Mouse (Mus musculus) naive thymus-derived CD4-positive, alpha-beta T cell, adult 2 months (primary cell): ENCODE results near the gene Tmem79.
"Not testable (repeated sequence)": the region's sequence is repeated elsewhere in the genome, so short reads cannot be mapped to it uniquely, and the experiment has no call there.

Experiments used
- DNase-seq: peaks from one replicate; pipeline ENCODE4 v3.0.0-alpha.2; 2011; ENCODE audit warnings: low read depth

Tmem79 gene

DNA sequence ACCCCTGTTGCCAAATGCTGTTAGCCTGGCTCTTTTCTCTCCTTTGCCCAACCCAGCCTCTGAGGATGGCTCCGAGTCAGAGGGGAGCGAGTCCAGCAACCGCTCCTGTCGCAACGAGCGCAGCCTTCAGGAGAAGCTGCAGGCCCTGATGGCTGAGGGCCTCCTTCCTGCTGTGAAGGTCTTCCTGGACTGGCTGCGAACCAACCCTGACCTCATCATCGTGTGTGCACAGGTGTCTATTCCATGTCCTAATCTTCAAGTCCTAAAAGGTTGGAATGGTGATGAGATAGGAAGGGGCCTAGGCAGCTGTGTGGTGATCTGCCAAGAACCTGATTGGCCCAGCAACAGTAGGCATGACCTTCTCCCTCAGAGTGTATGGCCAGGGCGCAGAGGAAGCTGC, 17.0 kb upstream of the Tmem79 start:
- DNase-seq: no peak

DNA sequence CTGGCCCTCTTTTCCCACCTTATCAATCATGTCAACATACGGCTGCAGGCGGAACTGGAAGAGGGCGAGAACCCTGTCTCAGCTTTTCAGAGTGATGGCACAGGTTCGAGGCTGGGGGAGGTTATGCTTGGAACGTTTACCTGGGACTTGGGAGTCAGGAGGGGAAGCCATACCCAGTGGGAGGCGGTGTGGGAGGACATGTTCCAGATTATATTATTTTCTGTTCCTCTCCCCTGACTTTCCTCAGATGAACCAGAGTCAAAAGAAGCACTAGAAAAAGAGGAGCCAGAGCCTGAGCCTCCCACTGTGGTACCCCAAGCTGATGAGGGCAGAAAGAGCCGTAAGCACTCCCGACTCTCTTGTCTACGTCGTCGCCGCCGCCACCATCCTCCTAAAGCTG, 14.8 kb upstream of the Tmem79 start:
- no peak for DNase-seq

DNA sequence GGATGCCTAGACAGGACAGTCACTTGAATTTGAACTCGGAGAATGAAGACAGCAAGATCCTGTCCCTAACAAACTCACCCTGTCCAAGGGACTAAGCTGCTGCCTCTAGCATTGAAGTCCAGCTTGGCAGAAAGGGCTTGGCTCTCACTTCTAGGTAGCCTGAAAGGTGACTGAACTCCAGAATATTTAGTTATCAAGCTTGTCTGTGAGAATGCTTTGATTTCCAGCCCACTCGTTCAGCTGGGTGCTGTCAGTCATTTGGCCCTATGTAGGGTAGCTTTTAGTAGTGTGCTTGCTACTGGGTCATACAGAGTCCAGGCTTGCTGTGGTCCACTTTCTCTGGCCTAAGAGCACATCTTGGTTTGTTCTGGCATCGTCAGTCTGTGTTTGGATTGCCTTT, 3.1 kb upstream of the Tmem79 start:
- no peak for DNase-seq

DNA sequence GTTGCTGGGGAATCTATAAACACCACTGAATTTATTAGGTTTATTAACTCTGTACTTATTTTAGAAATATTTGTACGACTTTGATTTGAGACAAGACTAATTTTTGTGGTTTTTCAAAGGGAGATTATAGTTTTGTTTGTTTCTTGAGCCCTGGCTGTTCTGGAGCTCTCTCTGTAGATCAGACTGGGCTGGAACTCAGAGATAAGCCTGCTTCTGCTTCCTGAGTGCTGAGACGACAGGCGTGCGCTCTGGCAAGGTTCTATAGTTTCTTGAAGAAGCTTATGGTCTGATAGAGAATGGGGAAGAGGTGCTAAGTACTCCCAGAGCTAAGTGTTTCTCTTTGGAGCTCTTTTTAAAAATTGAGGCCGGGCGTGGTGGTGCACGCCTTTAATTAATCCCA, 2.4 kb upstream of the Tmem79 start:
- no peak for DNase-seq

DNA sequence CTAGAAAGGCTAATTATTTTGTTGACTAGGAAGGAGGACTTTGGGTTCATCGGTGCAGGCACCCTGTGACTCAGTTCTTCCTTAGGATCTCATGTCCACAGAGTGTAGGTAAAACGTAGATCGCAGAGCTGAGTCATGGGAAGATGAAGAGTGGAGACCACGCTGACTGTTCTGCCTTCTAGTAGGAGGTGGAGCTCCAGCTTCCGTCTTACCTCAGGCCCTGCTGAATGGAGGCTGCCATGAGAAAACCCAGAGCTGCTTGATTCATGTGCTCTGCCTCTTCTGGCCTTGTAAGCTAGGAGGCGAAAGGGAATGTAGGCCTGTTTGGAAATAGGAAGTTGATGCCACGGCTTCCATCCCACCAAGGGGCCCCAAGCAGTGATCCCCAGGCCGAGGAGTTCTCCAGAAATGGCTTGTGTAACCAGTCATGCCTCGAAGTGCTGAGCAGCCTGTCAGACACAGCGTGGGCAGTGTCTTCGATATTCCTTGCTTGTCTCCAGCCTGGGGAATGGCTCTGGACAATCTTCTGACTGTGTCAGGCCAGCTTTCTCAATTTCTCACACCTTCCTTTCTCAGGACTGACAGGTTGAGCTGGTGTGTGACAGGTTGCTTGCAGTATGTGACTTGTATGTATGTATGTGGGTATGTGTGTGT, 1.5 kb upstream of the Tmem79 start:
- peak; percentile 64 for DNase-seq

DNA sequence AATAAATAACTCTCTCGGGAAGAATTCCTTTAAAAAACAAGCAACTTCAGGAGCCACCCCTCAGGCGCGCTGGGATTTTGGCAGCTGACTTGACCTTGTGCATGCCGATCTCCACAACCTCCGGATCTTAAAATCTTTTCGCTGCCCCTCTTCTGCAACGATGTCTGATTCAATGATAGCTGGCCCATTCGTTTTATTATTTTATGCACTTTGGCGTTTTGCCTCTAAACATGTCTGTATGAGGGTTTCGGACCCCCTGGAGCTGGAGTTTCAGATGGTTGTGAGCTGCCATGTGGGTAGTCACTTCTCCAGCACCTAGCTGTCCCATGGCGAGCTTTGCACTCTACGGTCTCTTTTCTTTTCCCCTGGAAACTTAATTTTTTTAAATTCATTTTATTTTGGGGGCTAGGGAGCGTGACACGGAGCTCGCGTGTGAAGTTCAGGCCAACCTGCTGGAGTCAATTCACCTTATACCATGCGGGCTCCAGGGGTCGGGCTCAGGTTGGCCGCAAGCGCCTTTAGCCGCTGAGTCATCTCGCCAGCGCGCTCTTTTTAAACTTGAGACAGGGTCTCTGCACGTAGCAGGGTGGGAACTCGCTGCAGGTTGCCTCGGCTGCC, 403 bp downstream of the Tmem79 start:
- no peak for DNase-seq

DNA sequence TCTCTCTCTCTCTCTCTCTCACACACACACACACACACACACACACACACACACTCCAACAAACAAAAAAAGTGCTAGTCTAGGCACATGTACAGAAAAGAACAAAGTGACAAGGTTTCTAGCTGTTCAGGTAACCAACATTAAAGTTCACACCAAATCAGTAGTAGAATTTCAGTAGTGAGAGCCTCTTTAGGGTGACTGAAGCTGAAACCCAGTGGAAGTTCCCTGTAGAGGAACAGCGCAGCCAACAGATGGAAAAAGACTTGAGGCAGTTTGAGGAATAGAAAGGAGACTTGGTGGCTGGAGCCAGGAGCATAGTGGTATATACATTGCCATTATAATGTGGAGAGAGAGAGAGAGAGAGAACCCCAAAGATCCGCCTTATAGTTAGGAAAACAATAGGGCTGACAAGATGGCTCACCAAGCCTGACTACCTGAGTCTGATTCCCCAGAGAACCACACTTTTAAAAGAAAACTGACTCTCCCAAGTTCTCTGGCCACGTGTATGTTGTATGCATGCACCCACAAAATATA, 979 bp downstream of the Tmem79 start:
- DNase-seq: no peak

DNA sequence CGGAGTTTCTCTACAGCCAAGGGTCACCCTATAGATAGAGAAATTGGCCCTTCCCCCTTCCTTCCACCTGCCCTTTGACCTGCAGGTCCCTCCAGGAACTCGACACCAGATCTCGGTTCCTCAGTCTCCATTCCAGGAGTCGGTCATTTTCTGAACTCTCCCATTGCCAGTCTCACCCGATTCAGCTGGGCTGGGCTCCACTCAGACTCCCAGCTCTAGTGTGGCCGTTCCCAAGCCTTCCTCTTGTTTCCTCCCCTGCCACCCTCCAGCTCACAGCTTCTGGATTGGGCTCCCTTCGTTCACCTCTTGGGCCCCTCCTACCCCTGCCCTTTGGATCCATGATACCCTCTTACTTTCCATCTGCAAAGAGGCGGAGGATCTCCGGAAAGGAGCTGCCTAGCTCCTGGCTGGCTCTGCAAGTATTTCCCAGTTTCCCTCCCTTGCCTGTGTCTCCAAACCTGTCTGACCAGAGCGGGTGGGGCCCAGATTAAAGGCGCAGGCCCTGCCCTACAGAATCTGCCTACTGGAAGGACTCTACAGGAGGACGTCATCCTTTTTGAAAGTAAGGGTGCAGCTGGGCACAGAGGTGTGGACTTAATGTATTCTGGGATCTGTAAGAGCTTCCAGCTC, 1.8 kb downstream of the Tmem79 start:
- DNase-seq: no peak

DNA sequence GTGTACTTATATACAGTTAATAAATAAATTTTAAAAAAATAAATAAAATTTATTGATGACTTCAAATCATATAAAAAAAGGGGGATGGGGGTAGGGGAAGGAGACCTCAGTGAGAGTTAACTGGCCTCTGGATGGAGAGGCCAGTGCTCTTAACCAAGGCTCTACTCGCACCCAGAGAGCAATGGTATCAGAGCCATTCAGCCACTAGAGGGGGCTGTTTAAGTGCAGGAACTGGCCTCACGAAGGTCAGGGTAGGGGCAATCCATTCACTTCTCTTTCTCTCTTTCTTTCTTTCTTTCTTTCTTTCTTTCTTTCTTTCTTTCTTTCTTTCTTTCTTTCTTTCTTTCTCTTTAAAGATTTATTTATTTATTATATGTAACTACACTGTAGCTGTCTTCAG, 4.7 kb downstream of the Tmem79 start:
- peak; percentile 80 for DNase-seq

DNA sequence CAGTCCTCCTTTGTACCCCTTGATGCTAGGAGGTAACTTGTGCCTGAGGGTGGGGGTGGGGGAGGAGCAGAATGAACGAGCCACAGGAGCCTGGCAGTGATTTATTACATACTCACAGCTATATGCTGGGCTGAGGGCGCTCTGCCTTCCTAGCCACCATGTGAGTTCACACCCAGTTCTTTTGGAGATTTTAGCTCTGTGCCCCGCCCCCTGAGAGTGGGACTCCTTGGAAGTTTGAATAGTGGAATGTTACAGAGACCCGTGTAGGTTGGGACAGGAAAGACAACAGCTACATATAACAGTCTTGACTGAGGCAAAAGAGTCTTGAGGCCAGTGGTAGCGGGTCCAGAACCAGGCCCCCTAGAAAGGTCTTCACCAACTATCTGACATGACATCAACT, 7.0 kb downstream of the Tmem79 start:
- no peak for DNase-seq

DNA sequence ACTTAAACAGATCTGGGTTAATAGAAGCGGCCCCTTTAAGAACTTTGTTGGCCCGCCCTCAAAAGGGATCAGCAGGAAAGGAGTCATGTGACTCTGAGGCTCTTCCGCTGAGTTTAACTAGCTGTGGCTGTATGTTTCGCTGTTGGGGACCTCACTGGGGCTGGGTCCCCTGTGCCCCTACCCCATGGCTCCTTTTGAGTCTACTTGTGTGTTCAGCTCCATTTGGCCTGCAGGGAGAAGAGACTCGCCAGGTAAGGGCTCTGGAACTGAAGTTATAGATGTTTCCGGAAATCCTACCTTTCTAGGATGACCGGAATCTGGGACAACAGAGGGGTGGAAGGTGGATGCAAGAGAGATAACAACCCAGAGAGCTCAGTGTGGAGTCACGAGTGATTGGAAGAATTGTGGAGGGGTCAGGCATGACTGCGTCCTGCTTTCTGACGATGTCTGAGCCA, 11.0 kb downstream of the Tmem79 start, which contains the start of gene Glmp:
TSS of gene Glmp (plus strand) at position 73 of the 455 bp plus-strand sequence.
- DNase-seq: peak; percentile 66

DNA sequence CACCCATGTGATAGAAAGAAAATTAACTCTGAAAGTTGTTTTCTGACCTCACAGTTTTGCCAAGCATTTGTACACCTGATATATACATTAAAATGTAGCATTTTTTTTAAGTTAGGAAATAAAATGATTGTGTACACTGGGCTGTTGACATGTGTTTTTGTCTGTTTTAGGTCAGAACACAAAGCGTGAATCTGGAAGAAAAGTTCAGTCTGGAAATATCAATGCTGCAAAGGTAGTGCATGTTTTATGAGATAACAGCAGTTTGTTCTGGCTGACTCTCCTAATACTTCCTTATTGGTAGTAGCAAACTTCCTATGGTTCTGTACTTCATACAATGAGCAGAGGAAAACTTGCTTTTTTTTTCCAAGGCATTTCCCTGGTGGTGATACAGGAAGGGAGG, 36.8 kb downstream of the Tmem79 start:
- no peak for DNase-seq

DNA sequence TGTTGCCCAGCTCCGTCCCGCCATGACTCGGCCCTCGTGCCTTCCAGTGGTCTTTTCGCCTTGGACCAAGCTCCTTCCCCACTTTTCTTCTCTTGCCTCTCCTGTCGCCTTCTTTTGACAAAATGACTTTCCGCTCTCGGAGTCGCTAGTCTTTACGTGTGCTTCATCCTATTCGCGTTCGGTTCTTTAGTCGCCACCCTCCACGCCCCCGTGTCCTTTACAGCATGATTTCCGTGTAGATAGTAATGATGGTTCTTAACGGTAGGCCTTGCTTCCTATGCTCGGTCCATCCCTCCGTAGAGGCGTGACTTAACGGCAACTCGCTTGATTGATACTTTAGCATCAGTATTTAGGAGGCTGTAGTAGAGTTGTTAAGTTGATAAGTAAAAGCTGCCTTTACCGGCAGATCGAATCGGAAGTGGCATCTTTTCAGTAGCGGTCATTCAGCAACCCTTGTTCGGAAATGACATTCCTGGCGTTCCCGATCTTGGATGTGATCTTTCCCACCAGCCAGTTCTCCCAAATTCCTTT, 38.6 kb downstream of the Tmem79 start:
- peak; percentile 75 for DNase-seq

DNA sequence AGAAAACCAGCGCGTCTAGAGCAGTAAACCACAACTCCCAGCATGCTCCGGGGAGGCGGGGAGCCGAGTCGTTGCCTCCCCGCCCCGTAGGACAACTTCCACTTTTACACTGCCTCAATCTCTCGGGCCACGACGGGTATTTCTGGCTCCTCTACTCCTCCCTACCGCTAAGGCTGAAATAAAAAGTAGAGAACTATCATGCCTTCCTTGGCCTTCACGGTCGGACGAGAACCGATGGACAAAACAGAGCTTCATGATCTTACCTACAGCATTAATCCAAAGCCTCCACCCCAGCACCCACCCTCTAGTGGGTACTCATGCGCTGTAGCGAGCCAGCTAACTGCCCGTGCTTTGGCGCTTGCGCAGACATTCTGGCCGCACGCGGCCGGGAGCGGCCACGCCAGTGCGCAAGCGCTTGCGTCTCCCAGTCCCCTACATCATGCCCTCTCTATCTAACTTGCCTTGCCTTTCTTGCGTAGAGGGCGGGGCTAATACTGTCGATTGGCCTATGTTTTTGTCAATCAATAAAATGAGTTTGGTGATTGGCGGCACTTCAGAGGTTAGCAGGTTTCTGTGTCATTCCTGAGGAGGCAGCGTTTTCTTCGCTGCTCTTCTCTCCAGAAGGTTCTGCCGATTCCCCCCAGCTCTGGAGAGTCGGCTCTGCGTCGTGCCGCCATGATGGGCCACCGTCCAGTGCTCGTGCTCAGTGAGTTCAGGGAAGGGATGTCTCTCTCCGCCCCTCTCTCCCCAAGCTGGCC, 39.2 kb downstream of the Tmem79 start, which contains the start of the genes Tsacc and Cct3:
TSS of gene Tsacc (minus strand) at position 439 of the 758 bp plus-strand sequence.
TSS of gene Cct3 (plus strand) at position 556 of the 758 bp plus-strand sequence.
- peak; percentile 99 for DNase-seq

DNA sequence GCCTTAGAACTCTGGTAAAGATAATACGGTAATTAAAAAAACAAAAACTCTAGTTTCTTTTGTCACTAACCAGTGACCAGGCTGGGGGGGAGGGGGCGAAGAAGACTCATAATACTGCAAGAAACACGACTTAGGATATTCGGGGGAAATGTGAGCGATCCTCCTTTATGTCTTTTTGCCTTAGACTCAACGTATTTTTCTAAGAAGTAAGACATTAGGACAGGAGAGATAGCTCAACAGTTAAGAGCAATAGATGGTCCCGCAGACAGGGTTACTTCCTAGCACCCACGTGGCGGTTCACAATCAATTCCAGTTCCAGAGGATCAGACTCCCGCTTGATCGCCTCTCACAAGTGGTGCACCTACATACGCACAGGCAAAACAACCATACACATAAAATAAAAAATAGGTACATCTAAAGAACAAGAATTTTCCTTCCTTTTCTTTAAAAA, 39.8 kb downstream of the Tmem79 start:
- DNase-seq: no peak

DNA sequence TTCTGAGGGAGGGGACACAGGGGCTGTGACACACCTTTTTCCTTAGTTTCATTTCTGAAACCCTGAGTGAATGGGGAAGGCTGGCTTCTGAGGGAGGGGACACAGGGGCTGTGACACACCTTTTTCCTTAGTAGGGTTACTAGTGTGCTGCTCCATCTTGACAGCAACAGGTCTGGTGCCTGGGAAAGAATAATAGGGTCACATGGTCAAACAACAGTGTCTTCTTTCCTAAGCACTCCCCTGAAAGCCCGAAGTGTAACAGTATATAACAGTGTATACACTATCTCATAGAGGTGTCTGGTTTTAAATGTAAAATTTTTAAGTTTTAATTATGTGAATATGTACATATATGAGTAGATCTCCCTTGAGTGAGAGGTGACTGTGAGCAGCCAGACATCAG, 40.7 kb downstream of the Tmem79 start:
- DNase-seq: not testable (repeated sequence)

DNA sequence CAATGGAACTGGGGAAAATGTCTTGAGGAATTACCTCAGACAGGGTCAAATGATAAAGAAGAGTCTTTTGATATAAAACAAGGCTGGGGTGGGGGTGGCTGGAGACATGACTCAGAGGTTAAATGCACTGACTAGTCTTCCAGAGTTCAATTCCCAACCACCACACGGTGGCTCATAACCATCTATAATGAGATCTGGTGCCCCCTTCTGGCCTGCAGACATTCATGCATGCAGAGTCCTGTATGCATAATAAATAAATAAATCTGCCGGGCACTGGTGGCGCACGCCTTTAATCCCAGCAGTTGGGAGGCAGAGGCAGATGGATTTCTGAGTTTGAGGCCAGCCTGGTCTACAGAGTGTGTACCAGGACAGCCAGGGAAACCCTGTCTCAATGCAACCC, 44.0 kb downstream of the Tmem79 start:
- peak; percentile 51 for DNase-seq

DNA sequence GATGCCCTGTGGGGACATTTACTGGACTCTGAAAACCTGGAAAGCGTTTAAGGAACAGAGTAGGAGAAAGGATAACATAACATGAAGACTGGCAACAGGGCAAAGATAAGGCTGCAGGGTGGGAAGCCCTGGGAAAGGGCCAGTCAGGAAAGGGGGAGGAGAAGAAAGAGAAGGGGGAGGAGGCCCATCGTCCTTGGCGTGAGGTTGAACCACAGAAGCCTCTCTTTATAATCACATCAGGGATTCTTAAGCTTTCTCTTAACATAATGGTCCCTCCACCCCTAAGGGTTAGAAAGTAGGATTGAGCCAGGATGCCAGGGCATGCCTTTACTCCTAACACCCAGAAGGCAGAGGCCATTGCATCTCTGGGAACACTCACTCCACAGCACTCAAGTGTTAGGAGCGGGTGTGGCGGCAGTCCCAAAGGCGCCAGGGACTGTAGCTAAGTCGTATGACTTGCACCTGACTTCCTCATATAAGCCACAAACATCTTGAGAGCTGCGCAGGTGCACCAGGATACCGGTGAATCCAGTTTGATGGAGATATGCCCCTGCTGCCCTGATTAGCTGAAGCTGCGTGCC, 47.7 kb downstream of the Tmem79 start:
- not testable (repeated sequence) for DNase-seq

DNA sequence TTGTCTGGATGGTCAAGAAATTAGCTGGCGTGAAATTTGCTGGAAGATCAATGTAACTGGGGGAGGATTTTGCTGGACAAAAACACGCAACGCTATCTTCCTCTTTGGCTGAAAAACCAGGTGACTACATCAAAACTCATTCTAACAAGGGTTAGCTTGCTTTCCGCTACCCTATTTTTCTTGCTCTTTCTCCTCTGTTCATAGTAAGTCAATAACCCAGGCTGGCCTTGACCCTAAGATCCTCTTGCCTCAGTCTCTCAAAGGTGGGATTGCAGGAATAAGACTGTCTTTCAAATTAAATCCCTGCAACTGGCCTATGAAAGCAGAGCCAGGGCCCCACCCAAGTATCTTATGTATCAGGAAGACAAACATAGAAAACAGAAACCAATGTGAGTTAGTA, 48.8 kb downstream of the Tmem79 start, which contains the start of gene Gm38392:
TSS of gene Gm38392 (minus strand) at position 101 of the 400 bp plus-strand sequence.
- DNase-seq: no peak

DNA sequence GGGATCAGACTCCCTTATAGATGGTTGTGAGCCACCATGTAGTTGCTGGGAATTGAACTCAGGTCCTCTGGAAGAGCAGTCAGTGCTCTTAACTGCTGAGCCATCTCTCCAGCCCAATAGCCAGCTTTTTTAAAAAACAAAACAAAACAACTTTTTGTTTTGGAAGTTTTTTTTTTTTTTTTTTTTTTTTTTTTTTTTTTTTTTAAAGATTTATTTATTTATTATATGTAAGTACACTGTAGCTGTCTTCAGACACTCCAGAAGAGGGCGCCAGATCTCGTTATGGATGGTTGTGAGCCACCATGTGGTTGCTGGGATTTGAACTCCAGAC, 50.4 kb downstream of the Tmem79 start:
- not testable (repeated sequence) for DNase-seq

DNA sequence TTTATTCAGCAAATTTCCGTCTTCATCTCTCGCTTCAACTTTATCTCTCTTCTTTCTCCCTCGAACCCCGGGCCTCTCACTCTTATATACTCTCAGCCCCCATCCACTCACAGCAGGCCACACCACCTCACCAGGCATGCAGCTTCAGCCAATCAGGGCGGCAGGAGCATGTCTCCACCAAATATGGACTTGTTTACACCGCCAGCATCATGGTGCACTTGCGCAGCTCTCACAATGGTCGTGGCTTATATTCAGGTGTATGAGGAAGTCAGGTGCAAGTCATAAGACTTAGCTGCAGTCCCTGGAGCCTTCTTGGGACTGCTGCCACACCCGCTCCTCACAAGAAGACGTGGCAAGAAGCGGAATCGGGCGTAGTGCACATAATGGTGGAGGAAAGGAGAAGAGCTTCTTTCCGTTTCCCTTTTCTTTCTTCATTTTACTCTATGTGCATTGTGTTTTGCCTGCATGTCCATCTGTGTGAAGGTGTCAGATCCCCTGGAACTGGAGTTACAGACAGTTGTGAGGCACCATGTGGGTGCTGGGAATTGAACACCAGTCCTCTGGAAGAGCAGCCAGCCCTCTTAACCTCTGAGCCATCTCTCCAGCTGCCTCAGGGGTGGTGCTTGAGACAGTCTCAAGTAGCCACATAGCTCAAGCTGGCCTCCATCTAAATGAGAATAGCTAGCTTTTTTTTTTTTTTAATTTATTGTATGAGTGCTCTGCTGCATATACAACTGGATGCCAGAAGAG, 51.0 kb downstream of the Tmem79 start:
- DNase-seq: not testable (repeated sequence)
